Mouse (Mus musculus): ENCODE measurements around the gene Myoz2.

DNA sequence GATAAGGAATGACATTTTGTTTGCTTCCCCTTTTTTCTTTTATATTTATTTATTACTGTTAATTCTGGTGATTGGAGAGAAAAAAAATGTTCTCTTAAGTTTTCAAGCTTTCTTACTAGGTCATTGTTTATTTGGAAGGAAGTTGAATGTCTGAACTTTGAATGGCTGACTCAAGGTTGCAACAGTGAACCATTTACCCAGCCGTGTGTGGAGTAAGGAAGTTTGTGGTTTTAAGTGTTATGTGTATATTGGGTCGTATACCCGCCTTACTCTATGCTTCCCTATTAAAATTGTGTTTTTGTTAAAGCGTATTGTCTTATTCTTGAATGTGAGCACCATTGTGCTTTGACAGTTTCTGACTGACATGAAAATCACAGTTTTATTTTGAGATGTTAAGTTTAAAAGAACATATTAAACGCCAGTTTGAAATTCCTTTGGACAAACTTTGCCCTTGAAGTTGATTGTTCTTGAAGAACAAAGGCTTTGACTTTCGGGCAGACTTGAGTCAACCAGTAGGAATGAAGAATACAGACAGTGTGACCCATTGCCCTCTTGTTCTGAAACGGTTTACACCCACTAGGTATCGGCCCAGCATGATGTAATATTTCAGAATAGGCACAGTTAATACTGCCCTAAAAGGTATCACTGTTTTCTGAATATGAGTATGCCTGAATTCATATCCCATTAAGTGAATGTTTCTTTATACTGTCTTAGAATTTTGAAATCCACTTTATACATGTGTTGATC is 18.6 kb upstream of the Myoz2 start:
- TF ChIP-seq CTCF (IDR thresholded peaks at IDR 0.05; ENCODE audit: low read depth, low read length) = no peak
- no peak for TF ChIP-seq POLR2A (IDR thresholded peaks at IDR 0.05; ENCODE audit: extremely low read depth, insufficient read depth, low read length)

Measured in liver, adult 2 months (tissue).